Mouse (Mus musculus): Measurements from ENCODE around the gene Itga9.

GRCm38 (mm10) chr9:118563866-118564265 is 42.6 kb upstream of the Itga9 start:
- TF ChIP-seq CTCF (IDR thresholded peaks at IDR 0.05; ENCODE audit: borderline replicate concordance, insufficient read depth, low read depth, low read length), result no peak
- TF ChIP-seq POLR2A (IDR thresholded peaks at IDR 0.05; ENCODE audit: borderline replicate concordance, insufficient read depth, low read length), result no peak
